In the genomic region with DNA sequence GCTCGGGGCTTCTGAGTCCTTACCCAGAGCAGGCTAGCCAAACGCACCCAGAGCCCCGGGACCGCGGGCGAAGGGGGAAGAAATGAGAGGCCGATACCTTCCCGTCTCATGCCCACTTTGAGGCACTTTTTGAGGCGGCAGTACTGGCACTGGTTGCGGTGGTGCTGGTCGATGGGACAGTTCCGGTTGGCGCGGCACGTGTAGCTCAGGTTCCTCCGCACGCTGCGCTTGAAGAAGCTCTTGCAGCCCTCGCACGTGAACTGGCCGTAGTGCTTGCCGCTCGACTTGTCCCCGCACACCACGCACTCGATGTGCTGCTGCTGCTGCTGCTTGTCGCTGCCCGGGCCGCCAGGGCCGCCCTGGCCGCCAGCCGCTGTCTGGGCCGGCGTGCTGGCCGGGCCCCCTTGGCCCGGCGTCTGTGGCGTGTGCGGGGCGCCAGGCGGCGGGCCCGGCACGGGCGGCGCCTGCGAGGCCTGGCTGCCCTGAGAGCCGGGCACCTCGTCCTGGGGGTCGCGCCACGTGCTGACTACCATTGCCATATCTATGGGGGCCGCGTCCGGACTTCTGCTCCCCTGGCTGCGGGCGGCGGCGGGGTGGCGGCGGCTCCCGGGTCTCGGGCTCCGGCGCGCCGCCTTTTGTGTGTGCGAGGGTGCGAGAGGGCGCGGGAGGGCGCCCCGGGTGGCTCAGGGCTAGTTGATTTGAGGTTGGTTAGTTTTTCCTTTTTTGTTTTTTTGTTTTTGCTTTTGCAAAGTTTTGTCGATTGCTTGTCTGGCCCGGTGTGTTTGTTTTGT, we compare ENCODE assay signal across 8 mouse cellular contexts. TPM values are rescaled to one million over a fixed set of nuclear protein-coding genes. Genes with fewer than 3 reads are reported as not detected.
DNase-seq lines count a peak whose midpoint lies in the region; ATAC-seq and TF ChIP-seq lines count a peak whose summit lies in the region.

No protein-coding gene starts in this region.

- H3K9me3 ChIP-seq in kidney, embryonic 16.5 days (ENCODE audit: low read length): no peaks in the 10 kb centered on the region

- peak; percentile 67 for TF ChIP-seq POLR2A in myocyte (IDR thresholded peaks at IDR 0.05; ENCODE audit: insufficient read length, low read depth)

- H3K27me3 ChIP-seq in kidney, embryonic 16.5 days (ENCODE audit: insufficient read depth, low read length): no peaks in the 10 kb centered on the region
- H3K27me3 ChIP-seq in myocyte (ENCODE audit: control insufficient read depth, insufficient read depth, insufficient read length): no peaks in the 10 kb centered on the region

- H3K9ac ChIP-seq in kidney, embryonic 16.5 days (replicated peaks; ENCODE audit: low read length): peak overlapping the region; percentile 98

- peak overlapping the region; percentile 73 for H3K4me3 ChIP-seq in layer of hippocampus, adult 2 months
- peak overlapping the region; percentile 93 for H3K4me3 ChIP-seq in kidney, embryonic 16.5 days (ENCODE audit: low read length)
- H3K4me3 ChIP-seq in myocyte: peak overlapping the region; percentile 89

- peaks cover 28% of the 10 kb centered on the region for H3K36me3 ChIP-seq in kidney, embryonic 16.5 days (ENCODE audit: insufficient read depth, low read length)
- H3K36me3 ChIP-seq in myocyte (ENCODE audit: control insufficient read depth, insufficient read depth): peaks cover 13% of the 10 kb centered on the region

- H3ac ChIP-seq in myocyte (ENCODE audit: control insufficient read depth, insufficient read length): peak overlapping the region; percentile 97

- peak overlapping the region; percentile 68 for H3K4me2 ChIP-seq in kidney, embryonic 16.5 days (replicated peaks; ENCODE audit: low read depth, low read length)
- peak overlapping the region; percentile 76 for H3K4me2 ChIP-seq in myocyte (ENCODE audit: low read depth)

- H3K79me2 ChIP-seq in myocyte (ENCODE audit: control insufficient read depth, insufficient read depth): peaks cover 50% of the 10 kb centered on the region

- intact Hi-C loops in left cerebral cortex, postnatal 4 days (cut with DNase I): loop anchor here (10.0 kb wide), 1 partner anchor 1385 kb away; no protein-coding TSS in a partner anchor

- under 1% methylated on average over 71 of the region's 75 CpGs for WGBS in kidney, embryonic 16.5 days

- ATAC-seq in kidney, embryonic 16.5 days (ENCODE audit: low FRiP score, low TSS enrichment): no peak
- no peak for ATAC-seq in erythroid progenitor cell, adult 5-6 weeks (replicated peaks; ENCODE audit: low FRiP score, poor library complexity, severe bottlenecking)

- no peak for DNase-seq in layer of hippocampus, adult 2 months (ENCODE audit: low spot score in 2 of 2)
- DNase-seq in layer of hippocampus, postnatal 14 days (ENCODE audit: low spot score in 2 of 2): no peak
- peak; percentile 61 for DNase-seq in adrenal gland, postnatal 10 days
- peak; percentile 51 for DNase-seq in gastrocnemius, postnatal 10 days
- DNase-seq in left cerebral cortex, postnatal 4 days: no peak

- peaks cover 6% of the 10 kb centered on the region for H3K4me1 ChIP-seq in kidney, embryonic 16.5 days (ENCODE audit: insufficient read depth, low read length)

- H3K27ac ChIP-seq in layer of hippocampus, adult 2 months: peak overlapping the region; percentile 91
- peak overlapping the region; percentile 100 for H3K27ac ChIP-seq in kidney, embryonic 16.5 days (ENCODE audit: low read length)

- no peak for TF ChIP-seq CTCF in layer of hippocampus, adult 2 months (conservative IDR thresholded peaks at IDR 0.05)

TF ChIP-seq in myocyte, 11 proteins besides CTCF, POLR2A, EP300 and RAD21:
- TF ChIP-seq TCF3 (IDR thresholded peaks at IDR 0.05; ENCODE audit: insufficient read length, low read depth) (no peak), POLR2AphosphoS2 (IDR thresholded peaks at IDR 0.05; ENCODE audit: insufficient read length, low read depth) (peak; percentile 79)
TF ChIP-seq in myocyte: peak in this region for 1.

RNA-seq across cellular contexts. Expression of a gene that starts 6.5 kb away (rescaled TPM):
- total RNA-seq in layer of hippocampus, adult 2 months (2021): 10 to 100 TPM; 35.8 to 48.5 TPM
- 10 to 100 TPM; 46.4 to 51.8 TPM for total RNA-seq in layer of hippocampus, postnatal 14 days (2021)
- total RNA-seq in adrenal gland, postnatal 10 days (2021): 10 to 100 TPM; 78.3 to 79.6 TPM
- total RNA-seq in gastrocnemius, postnatal 10 days (2021): 10 to 100 TPM; 32.7 to 39.2 TPM
- polyA plus RNA-seq in kidney, embryonic 16.5 days (2015; fragmentation: Nextera tagmentation; extraction: Ambion mirVana): 165 and 186 TPM in 2 replicates
- polyA plus RNA-seq in myocyte (2012; fragmentation: generic; extraction: Trizol): 7.0 TPM
- 10 to 100 TPM; 68.7 to 96.1 TPM for total RNA-seq in left cerebral cortex, postnatal 4 days (2021)
- total RNA-seq in erythroid progenitor cell, adult 5-6 weeks (2015; ENCODE audit: low replicate concordance): not detected in 2 replicates
- total RNA-seq in erythroid progenitor cell, adult 5-6 weeks (2017; ENCODE audit: low replicate concordance): not detected in 2 replicates

Comparison
In these comparisons a context has a peak if more than half of its experiments do, and no peak if none do; other contexts are left out.
1. DNase-seq: peak in adrenal gland, postnatal 10 days (single experiment) and gastrocnemius, postnatal 10 days (single experiment); none in layer of hippocampus, adult 2 months (0 of 2), layer of hippocampus, postnatal 14 days (0 of 2) and left cerebral cortex, postnatal 4 days (single experiment).
2. RNA of a gene that starts 6.5 kb away (total RNA-seq): 68.7 to 96.1 TPM in left cerebral cortex, postnatal 4 days, 78.3 to 79.6 TPM in adrenal gland, postnatal 10 days, 46.4 to 51.8 TPM in layer of hippocampus, postnatal 14 days, 35.8 to 48.5 TPM in layer of hippocampus, adult 2 months and 32.7 to 39.2 TPM in gastrocnemius, postnatal 10 days; not detected in erythroid progenitor cell, adult 5-6 weeks; every median in the first group is over 10 times any median in the second.
3. Peak in every context shown above with its lines, with median percentiles within 50 percentile points of each other: H3K4me3 ChIP-seq.